21 mouse cellular contexts compared by ENCODE assay signal in the genomic region with DNA sequence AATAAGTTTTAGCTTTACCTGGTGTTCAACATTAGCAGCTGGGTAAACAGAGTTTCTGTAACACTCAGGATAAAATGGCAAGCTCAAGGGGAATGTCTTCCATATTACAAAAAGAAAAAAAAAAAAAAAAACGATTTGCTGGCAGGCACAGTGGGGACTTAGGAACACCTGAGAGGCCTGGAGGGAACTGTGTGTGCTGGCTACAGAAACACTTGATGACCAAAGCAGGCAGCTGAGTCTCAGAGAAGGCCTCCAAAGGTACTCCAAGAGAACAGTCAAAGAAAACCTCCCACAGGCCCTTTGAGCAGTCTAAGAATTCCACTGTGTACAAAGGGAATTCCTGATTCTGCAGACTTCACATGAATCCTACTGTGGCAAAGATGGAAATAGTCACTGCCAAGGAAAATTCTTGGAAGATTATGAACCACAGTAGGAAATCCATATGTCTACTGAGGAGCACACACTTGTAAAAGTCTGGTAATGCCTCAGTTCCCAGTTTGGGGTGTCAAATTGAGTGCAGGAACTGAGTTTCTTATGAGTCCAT.
A peak's percentile ranks its signal among the peaks of the same experiment; 100 is the strongest.
DNase-seq lines count a peak whose midpoint lies in the region; ATAC-seq and TF ChIP-seq lines count a peak whose summit lies in the region.
"Had no signal": no experiment of that assay in that cellular context is flagged by ENCODE, and none has a peak within 500 bp of the region (broad histone marks: within the 10 kb centered on the region; RNA-seq: fewer than 3 reads in every experiment).

No protein-coding gene starts in this region.

- H3K9me3 ChIP-seq in limb, embryonic 12.5 days: no peaks in the 10 kb centered on the region
- H3K9me3 ChIP-seq in limb, embryonic 10.5 days (replicated peaks): no peaks in the 10 kb centered on the region
- no peaks in the 10 kb centered on the region for H3K9me3 ChIP-seq in limb, embryonic 14.5 days (ENCODE audit: control insufficient read depth, low read length)
- H3K9me3 ChIP-seq: heart, embryonic 15.5 days; lung, embryonic 15.5 days; midbrain, embryonic 12.5 days had no signal

- H3K4me1 ChIP-seq in limb, embryonic 12.5 days (replicated peaks): peaks cover 15% of the 10 kb centered on the region
- peaks cover 3% of the 10 kb centered on the region; the same call in 1 of the 2 replicates for H3K4me1 ChIP-seq in limb, embryonic 10.5 days
- H3K4me1 ChIP-seq in embryonic fibroblast, embryonic 13.5 days (ENCODE audit: control insufficient read depth, insufficient read depth, low read length): peaks cover 11% of the 10 kb centered on the region
- peaks cover 17% of the 10 kb centered on the region for H3K4me1 ChIP-seq in limb, embryonic 14.5 days (ENCODE audit: control insufficient read depth, insufficient read depth, low read length)
- H3K4me1 ChIP-seq: midbrain, embryonic 12.5 days had no signal

- TF ChIP-seq CTCF in brain, embryonic 14.5 days (IDR thresholded peaks at IDR 0.05; ENCODE audit: borderline replicate concordance, extremely low read depth, insufficient read depth, insufficient read length): no peak
- TF ChIP-seq CTCF in embryonic fibroblast, embryonic 13.5 days (IDR thresholded peaks at IDR 0.05; ENCODE audit: borderline replicate concordance, insufficient read depth, low read length): no peak

- H3K4me3 ChIP-seq in limb, embryonic 12.5 days (replicated peaks): no peak overlapping the region
- H3K4me3 ChIP-seq in limb, embryonic 10.5 days: no peak overlapping the region
- H3K4me3 ChIP-seq in embryonic fibroblast, embryonic 13.5 days (ENCODE audit: insufficient read depth, low read length): no peak overlapping the region
- H3K4me3 ChIP-seq in limb, embryonic 14.5 days (replicated peaks; ENCODE audit: low read length): no peak overlapping the region
- H3K4me3 ChIP-seq: heart, adult 2 months; heart, embryonic 15.5 days; lung, embryonic 15.5 days; midbrain, embryonic 12.5 days had no signal

- no peak overlapping the region for H3K4me2 ChIP-seq in limb, embryonic 12.5 days
- no peak overlapping the region for H3K4me2 ChIP-seq in limb, embryonic 14.5 days (replicated peaks; ENCODE audit: low read depth, low read length, severe bottlenecking)
- H3K4me2 ChIP-seq: heart, embryonic 15.5 days; hindbrain, embryonic 14.5 days; lung, embryonic 15.5 days; midbrain, embryonic 12.5 days had no signal

- no peak for DNase-seq in limb, embryonic 10.5 days (ENCODE audit: low spot score)
- DNase-seq in brain, embryonic 14.5 days (ENCODE audit: low read depth): peak; percentile 21
- DNase-seq in limb, embryonic 14.5 days (ENCODE audit: low spot score): peak; percentile 50
- DNase-seq in kidney, postnatal 36 days: no peak
- DNase-seq in right cerebral cortex, postnatal 36 days (ENCODE audit: low spot score in 2 of 2): no peak
- DNase-seq: adrenal gland, adult 8-10 months; cerebellum, postnatal 10 days; gastrocnemius, postnatal 25 days; heart, adult 2 months; heart, postnatal 36 days; kidney, adult 18-20 months had no signal

- 71% methylated on average over 1 of the region's 1 CpGs for WGBS in limb, embryonic 12.5 days
- WGBS in limb, embryonic 10.5 days: 64% methylated on average over 1 of the region's 1 CpGs
- 11% methylated on average over 1 of the region's 1 CpGs for WGBS in limb, embryonic 14.5 days

- no peaks in the 10 kb centered on the region for H3K36me3 ChIP-seq in limb, embryonic 12.5 days
- H3K36me3 ChIP-seq in limb, embryonic 10.5 days: no peaks in the 10 kb centered on the region
- H3K36me3 ChIP-seq in limb, embryonic 14.5 days (ENCODE audit: control insufficient read depth, insufficient read depth, low read length): no peaks in the 10 kb centered on the region
- H3K36me3 ChIP-seq: heart, embryonic 15.5 days; lung, embryonic 15.5 days; midbrain, embryonic 12.5 days had no signal

- peak overlapping the region; percentile 41; the same call in 1 of the 2 replicates for H3K27ac ChIP-seq in limb, embryonic 12.5 days
- H3K27ac ChIP-seq in limb, embryonic 10.5 days: no peak overlapping the region
- peak overlapping the region; percentile 87 for H3K27ac ChIP-seq in embryonic fibroblast, embryonic 13.5 days (ENCODE audit: insufficient read depth, low read length)
- H3K27ac ChIP-seq in limb, embryonic 14.5 days (replicated peaks; ENCODE audit: low read depth, low read length): 0 out of 2 replicates have a peak overlapping the region, but pooled peaks have one; percentile 26
- H3K27ac ChIP-seq: heart, adult 2 months; heart, embryonic 15.5 days; hindbrain, embryonic 14.5 days; liver, embryonic 14.5 days; midbrain, embryonic 12.5 days; stomach, postnatal 0 days had no signal

- no peak for ATAC-seq in limb, embryonic 12.5 days (ENCODE audit: insufficient number of reproducible peaks, insufficient read depth, low FRiP score, low TSS enrichment, low read depth)
- ATAC-seq in limb, embryonic 14.5 days (ENCODE audit: low FRiP score, low read depth): peak; percentile 51
- ATAC-seq: activated CD4-positive, CD25-positive, alpha-beta regulatory T cell, adult 4 months; inflammation-experienced regulatory T-cells, adult 6 months had no signal

- no peak overlapping the region for H3K9ac ChIP-seq in limb, embryonic 12.5 days (replicated peaks)
- no peak overlapping the region for H3K9ac ChIP-seq in limb, embryonic 14.5 days (ENCODE audit: low read depth, low read length, severe bottlenecking)
- H3K9ac ChIP-seq: heart, embryonic 15.5 days; hindbrain, embryonic 14.5 days; liver, embryonic 14.5 days; lung, embryonic 15.5 days; midbrain, embryonic 12.5 days had no signal

- no peaks in the 10 kb centered on the region for H3K27me3 ChIP-seq in limb, embryonic 12.5 days
- H3K27me3 ChIP-seq in limb, embryonic 10.5 days (ENCODE audit: low read depth, poor library complexity, severe bottlenecking): no peaks in the 10 kb centered on the region
- H3K27me3 ChIP-seq in limb, embryonic 14.5 days (ENCODE audit: control insufficient read depth, insufficient read depth, low read length): no peaks in the 10 kb centered on the region
- H3K27me3 ChIP-seq: heart, embryonic 15.5 days; lung, embryonic 15.5 days; midbrain, embryonic 12.5 days had no signal

- TF ChIP-seq POLR2A in brain, embryonic 14.5 days (IDR thresholded peaks at IDR 0.05; ENCODE audit: borderline replicate concordance, extremely low read depth, insufficient read depth, insufficient read length, poor library complexity, severe bottlenecking): no peak
- TF ChIP-seq POLR2A in embryonic fibroblast, embryonic 13.5 days (IDR thresholded peaks at IDR 0.05; ENCODE audit: low read depth, low read length): no peak
- TF ChIP-seq POLR2A in limb, embryonic 14.5 days (IDR thresholded peaks at IDR 0.05; ENCODE audit: borderline replicate concordance, extremely low read depth, insufficient read depth, insufficient read length): no peak

Comparison
In these comparisons a context has a peak if more than half of its experiments do, and no peak if none do; other contexts are left out.
1. DNase-seq: peak in brain, embryonic 14.5 days (single experiment) and limb, embryonic 14.5 days (single experiment); none in limb, embryonic 10.5 days (single experiment), kidney, postnatal 36 days (0 of 2) and right cerebral cortex, postnatal 36 days (0 of 2).